Mouse (Mus musculus): ENCODE results near the gene Mis18bp1.
"Not testable (repeated sequence)": the region's sequence is repeated elsewhere in the genome, so short reads cannot be mapped to it uniquely, and the experiment has no call there.

- peak; percentile 74 for TF ChIP-seq CTCF (IDR thresholded peaks at IDR 0.05)
- not testable (repeated sequence) for TF ChIP-seq POLR2A (IDR thresholded peaks at IDR 0.05; ENCODE audit: insufficient read depth, low read depth, low read length)
Observed at GRCm38 (mm10) chr12:65172959-65173358, 555 bp upstream of the Mis18bp1 start.

All from heart, adult 2 months (tissue).